Mouse (Mus musculus) ES-E14 (cell line): ENCODE measurements around the gene Tmem106c. TPM values are rescaled to one million over a fixed set of nuclear protein-coding genes. Genes with fewer than 3 reads are reported as not detected.
A peak's percentile ranks its signal among the peaks of the same experiment; 100 is the strongest.

Experiments used
- DNase-seq: peaks from one replicate; pipeline ENCODE4 v3.0.0-alpha.2; 2013; ENCODE audit warnings: low read depth, low spot score
- H3K27ac ChIP-seq: 2 replicates; pipeline ENCODE4 v1.5.1; 2012; ENCODE audit warnings: low read depth, mild to moderate bottlenecking, low read length, moderate library complexity, mixed read lengths; ENCODE audit not compliant: poor library complexity, insufficient read depth, severe bottlenecking
- H3K36me3 ChIP-seq: 2 replicates; pipeline ENCODE4 v1.6.1; 2012; ENCODE audit warnings: mild to moderate bottlenecking, low read length, moderate library complexity, mixed read lengths; ENCODE audit not compliant: control insufficient read depth, poor library complexity, insufficient read depth, severe bottlenecking
- H3K4me1 ChIP-seq, 2 experiments: fragments of 150-350 bp in 1 of 2; sonication (generic) in 1 of 2; 2 replicates each; pipeline ENCODE4 v1.6.1; 2012; ENCODE audit warnings: low read length in 2 of 2, mild to moderate bottlenecking in 1 of 2, mixed read lengths in 1 of 2; ENCODE audit not compliant: control insufficient read depth in 2 of 2, insufficient read depth in 2 of 2, poor library complexity in 1 of 2
- H3K4me3 ChIP-seq, 2 experiments: fragments of 150-350 bp in 1 of 2; sonication (generic) in 1 of 2; 2 replicates each; pipeline ENCODE4 v1.5.1; 2012; ENCODE audit warnings: low read length in 2 of 2, low read depth in 1 of 2, mild to moderate bottlenecking in 1 of 2, mixed read lengths in 1 of 2; ENCODE audit not compliant: insufficient read depth in 1 of 2, poor library complexity in 1 of 2, severe bottlenecking in 1 of 2
- H3K9ac ChIP-seq: 2 replicates; pipeline ENCODE4 v1.6.1; 2012; ENCODE audit warnings: low read depth, mild to moderate bottlenecking, low read length, mixed read lengths; ENCODE audit not compliant: poor library complexity, insufficient read depth, severe bottlenecking
- H3K9me3 ChIP-seq: fragments of 150-350 bp; sonication (generic); 2 replicates; pipeline ENCODE4 v1.6.1; 2012; ENCODE audit warnings: low read depth, mild to moderate bottlenecking, low read length; ENCODE audit not compliant: control insufficient read depth, insufficient read depth
- CHD2 ChIP-seq: IDR thresholded peaks from 2 replicates; pipeline ENCODE4 v1.6.1; 2014; ENCODE audit warnings: mild to moderate bottlenecking, low read depth, low read length, inconsistent platforms
- HCFC1 ChIP-seq: IDR thresholded peaks from 2 replicates; pipeline ENCODE4 v1.6.1; 2012; ENCODE audit warnings: low read length, inconsistent platforms, borderline replicate concordance; ENCODE audit not compliant: insufficient read depth
- MAFK ChIP-seq: IDR thresholded peaks from 2 replicates; pipeline ENCODE4 v1.6.1; 2014; ENCODE audit warnings: mild to moderate bottlenecking, low read depth, low read length, inconsistent platforms; ENCODE audit not compliant: insufficient read depth
- ZC3H11A ChIP-seq: IDR thresholded peaks from 2 replicates; pipeline ENCODE4 v1.6.1; 2012; ENCODE audit warnings: low read depth, mild to moderate bottlenecking, inconsistent platforms, low read length, borderline replicate concordance
- ZNF384 ChIP-seq: IDR thresholded peaks from 2 replicates; pipeline ENCODE4 v1.6.1; 2012; ENCODE audit warnings: low read depth, low read length, inconsistent platforms
- in situ Hi-C, 2 experiments: fragments of 600-800 bp; cut with MboI; formaldehyde crosslinking; loops; one replicate each; pipeline ENCODE4 v1.15.1; 2025; ENCODE audit warnings: low sequenced_read_pairs in 2 of 2, inconsistent platforms in 1 of 2; ENCODE audit not compliant: unreplicated experiment in 2 of 2
- total RNA-seq: library from RNA; depleted of rRNA; stranded (reverse); fragments of 300-350 nt; gene quantifications from 2 replicates; pipeline ENCODE4 v1.2.3, GENCODE M21; 2012

The Tmem106c gene
- total RNA-seq, 1 experiment: 20.2 TPM

GRCm38 (mm10) chr15:97955286-97955685, 8.7 kb upstream of the Tmem106c start:
- TF ChIP-seq CHD2: no peak
- no peak for TF ChIP-seq MAFK
- no peak for TF ChIP-seq ZC3H11A
- no peak for TF ChIP-seq ZNF384
- no peak for TF ChIP-seq HCFC1
- H3K27ac ChIP-seq: no peak overlapping the region

GRCm38 (mm10) chr15:97955742-97956141, 8.3 kb upstream of the Tmem106c start:
- H3K27ac ChIP-seq: no peak overlapping the region
- no peak for DNase-seq
- no peak overlapping the region for H3K9ac ChIP-seq

More at GRCm38 (mm10) chr15:97955286-97955685, 8.7 kb upstream of the Tmem106c start:
- no peak for DNase-seq
- H3K36me3 ChIP-seq: no peaks in the 10 kb centered on the region
- no peak overlapping the region for H3K9ac ChIP-seq
- in situ Hi-C loops: no loop called here
- no peak overlapping the region for H3K4me3 ChIP-seq
- no peaks in the 10 kb centered on the region for H3K9me3 ChIP-seq
- H3K4me1 ChIP-seq: no peaks in the 10 kb centered on the region; a peak in 1 of 4 replicates

GRCm38 (mm10) chr15:97956416-97956815, 7.6 kb upstream of the Tmem106c start:
- Histone ChIP-seq H3K4me3 (no peak overlapping the region), H3K9me3 (no peaks in the 10 kb centered on the region), H3K36me3 (no peaks in the 10 kb centered on the region), H3K9ac (no peak overlapping the region), H3K27ac (no peak overlapping the region), H3K4me1 (no peaks in the 10 kb centered on the region; a peak in 1 of 4 replicates)
- TF ChIP-seq ZNF384: no peak
- no peak for TF ChIP-seq ZC3H11A
- TF ChIP-seq CHD2: no peak
- no peak for TF ChIP-seq MAFK
- TF ChIP-seq HCFC1: no peak
- no peak for DNase-seq
- in situ Hi-C loops: no loop called here

More at GRCm38 (mm10) chr15:97955742-97956141, 8.3 kb upstream of the Tmem106c start:
- H3K36me3 ChIP-seq: no peaks in the 10 kb centered on the region
- H3K4me1 ChIP-seq: no peaks in the 10 kb centered on the region; a peak in 1 of 4 replicates
- H3K9me3 ChIP-seq: no peaks in the 10 kb centered on the region
- TF ChIP-seq MAFK: no peak
- no peak for TF ChIP-seq HCFC1
- no peak for TF ChIP-seq ZNF384
- no peak for TF ChIP-seq ZC3H11A
- in situ Hi-C loops: no loop called here
- H3K4me3 ChIP-seq: no peak overlapping the region

GRCm38 (mm10) chr15:97963329-97963988, 541 bp upstream of the Tmem106c start:
- Histone ChIP-seq H3K4me3 (peak overlapping the region; percentile 50 to 60), H3K27ac (no peak overlapping the region), H3K4me1 (peaks cover 0 to 3% of the 10 kb centered on the region in 2 experiments; a peak in 1 of 4 replicates), H3K36me3 (no peaks in the 10 kb centered on the region), H3K9ac (peak overlapping the region; percentile 79), H3K9me3 (no peaks in the 10 kb centered on the region)
- TF ChIP-seq ZNF384 (no peak), HCFC1 (no peak)
- in situ Hi-C loops: no loop called here
- no peak for DNase-seq
